Mouse (Mus musculus) heart, embryonic 15.5 days (tissue): ENCODE data around the gene Cdk5r1. TPM values are rescaled to one million over a fixed set of nuclear protein-coding genes. Genes with fewer than 3 reads are reported as not detected.

Experiments used
- ATAC-seq: fragments of 200-750 bp; cut with Nextera tagmentation; replicated peaks from 2 replicates; pipeline ENCODE4 v1.8.0; 2017; ENCODE audit warnings: low read depth, moderate TSS enrichment; ENCODE audit not compliant: insufficient number of reproducible peaks, insufficient read depth, low FRiP score
- H3K27ac ChIP-seq: fragments of 300-500 bp; sonication (generic); 2 replicates; pipeline ENCODE4 v1.5.1; 2015; ENCODE audit warnings: mild to moderate bottlenecking, inconsistent platforms
- H3K27me3 ChIP-seq: fragments of 300-500 bp; sonication (generic); 2 replicates; pipeline ENCODE4 v1.6.1; 2015; ENCODE audit warnings: inconsistent platforms
- H3K36me3 ChIP-seq: fragments of 300-500 bp; sonication (generic); 2 replicates; pipeline ENCODE4 v1.6.1; 2015; ENCODE audit warnings: mild to moderate bottlenecking, inconsistent platforms
- H3K4me1 ChIP-seq: fragments of 300-500 bp; sonication (generic); replicated peaks from 2 replicates; pipeline ENCODE4 v1.6.1; 2015; ENCODE audit warnings: inconsistent platforms
- H3K4me2 ChIP-seq: fragments of 300-500 bp; sonication (generic); 2 replicates; pipeline ENCODE4 v1.6.1; 2015; ENCODE audit warnings: inconsistent platforms, mild to moderate bottlenecking, moderate library complexity
- H3K4me3 ChIP-seq: fragments of 300-500 bp; sonication (generic); 2 replicates; pipeline ENCODE4 v1.5.1; 2015; ENCODE audit warnings: mild to moderate bottlenecking, inconsistent platforms
- H3K9ac ChIP-seq: fragments of 300-500 bp; sonication (generic); 2 replicates; pipeline ENCODE4 v1.6.1; 2015; ENCODE audit warnings: mild to moderate bottlenecking, inconsistent platforms
- H3K9me3 ChIP-seq: fragments of 300-500 bp; sonication (generic); replicated peaks from 2 replicates; pipeline ENCODE4 v1.6.1; 2016; ENCODE audit warnings: inconsistent platforms
- WGBS: fragments of 180-500 bp; shearing (Covaris S2); methylation state at CpG from one replicate; pipeline ENCODE4 v1.1.7; 2015; ENCODE audit warnings: mixed read lengths; 5-methylcytosine and 5-hydroxymethylcytosine counted together
- polyA plus RNA-seq: library from polyadenylated mRNA; unstranded; fragments of >200 nt; fragmentation: Nextera tagmentation; extraction: Ambion mirVana; gene quantifications from 2 replicates; pipeline ENCODE4 v1.2.1, GENCODE M21; 2015

Gene Cdk5r1
- polyA plus RNA-seq, 1 experiment from 2014 or later: 0.37 TPM

GRCm38 (mm10) chr11:80471836-80472605, 4.8 kb upstream of the Cdk5r1 start:
- peaks cover 46% of the 10 kb centered on the region for H3K36me3 ChIP-seq

GRCm38 (mm10) chr11:80474175-80474691, 2.6 kb upstream of the Cdk5r1 start:
- no peak overlapping the region for H3K4me3 ChIP-seq
- H3K9me3 ChIP-seq: no peaks in the 10 kb centered on the region
- ATAC-seq: no peak
- WGBS: 51% methylated on average over 2 of the region's 2 CpGs
- peaks cover 24% of the 10 kb centered on the region for H3K36me3 ChIP-seq
- H3K27me3 ChIP-seq: peaks cover 12% of the 10 kb centered on the region; the same call in 1 of the 2 replicates
- H3K9ac ChIP-seq: no peak overlapping the region
- no peak overlapping the region for H3K27ac ChIP-seq
- no peak overlapping the region for H3K4me2 ChIP-seq
- peaks cover 15% of the 10 kb centered on the region for H3K4me1 ChIP-seq

More at GRCm38 (mm10) chr11:80471836-80472605, 4.8 kb upstream of the Cdk5r1 start:
- Histone ChIP-seq H3K27ac (no peak overlapping the region), H3K9ac (no peak overlapping the region), H3K4me2 (no peak overlapping the region), H3K27me3 (no peaks in the 10 kb centered on the region), H3K9me3 (no peaks in the 10 kb centered on the region), H3K4me1 (peaks cover 4% of the 10 kb centered on the region), H3K4me3 (no peak overlapping the region)
- no peak for ATAC-seq
- WGBS: 81% methylated on average over 16 of the region's 16 CpGs

- H3K9ac ChIP-seq: no peak overlapping the region
- H3K4me2 ChIP-seq: no peak overlapping the region
- H3K27ac ChIP-seq: no peak overlapping the region
- WGBS: 91% methylated on average over 11 of the region's 11 CpGs
- no peak for ATAC-seq
- H3K9me3 ChIP-seq: no peaks in the 10 kb centered on the region
- H3K27me3 ChIP-seq: peaks cover 12% of the 10 kb centered on the region; the same call in 1 of the 2 replicates
- peaks cover 15% of the 10 kb centered on the region for H3K4me1 ChIP-seq
- H3K4me3 ChIP-seq: no peak overlapping the region
- H3K36me3 ChIP-seq: peaks cover 18% of the 10 kb centered on the region
These were observed 2.0 kb upstream of the Cdk5r1 start for GRCm38 (mm10) chr11:80474846-80475245.

- WGBS: 87% methylated on average over 9 of the region's 9 CpGs
These were observed 1.3 kb upstream of the Cdk5r1 start for GRCm38 (mm10) chr11:80475544-80475943.

GRCm38 (mm10) chr11:80477341-80478199, 747 bp downstream of the Cdk5r1 start:
- peak overlapping the region; percentile 55 for H3K27ac ChIP-seq
- WGBS: 16% methylated on average over 55 of the region's 55 CpGs

More at GRCm38 (mm10) chr11:80475544-80475943, 1.3 kb upstream of the Cdk5r1 start:
- no peak overlapping the region for H3K4me2 ChIP-seq
- no peak overlapping the region for H3K4me3 ChIP-seq
- peaks cover 12% of the 10 kb centered on the region; the same call in 1 of the 2 replicates for H3K27me3 ChIP-seq
- no peak overlapping the region for H3K9ac ChIP-seq
- no peak for ATAC-seq
- peaks cover 11% of the 10 kb centered on the region for H3K36me3 ChIP-seq
- H3K4me1 ChIP-seq: peaks cover 15% of the 10 kb centered on the region
- no peak overlapping the region for H3K27ac ChIP-seq
- H3K9me3 ChIP-seq: no peaks in the 10 kb centered on the region

GRCm38 (mm10) chr11:80478694-80479412, 2.0 kb downstream of the Cdk5r1 start:
- Histone ChIP-seq H3K9ac (no peak overlapping the region), H3K36me3 (0 out of 2 replicates have a peak, but pooled peaks cover 4% of the 10 kb centered on the region), H3K9me3 (no peaks in the 10 kb centered on the region), H3K27me3 (peaks cover 14% of the 10 kb centered on the region; the same call in 1 of the 2 replicates), H3K27ac (no peak overlapping the region), H3K4me3 (no peak overlapping the region), H3K4me2 (no peak overlapping the region), H3K4me1 (peaks cover 15% of the 10 kb centered on the region)
- WGBS: 86% methylated on average over 14 of the region's 14 CpGs
- ATAC-seq: no peak

More at GRCm38 (mm10) chr11:80477341-80478199, 747 bp downstream of the Cdk5r1 start:
- peak; percentile 20; the same call in 1 of the 2 replicates for ATAC-seq
- peak overlapping the region; percentile 66 for H3K9ac ChIP-seq
- H3K27me3 ChIP-seq: peaks cover 12% of the 10 kb centered on the region; the same call in 1 of the 2 replicates
- H3K9me3 ChIP-seq: no peaks in the 10 kb centered on the region
- peaks cover 9% of the 10 kb centered on the region; the same call in 1 of the 2 replicates for H3K36me3 ChIP-seq
- peaks cover 15% of the 10 kb centered on the region for H3K4me1 ChIP-seq
- H3K4me3 ChIP-seq: peak overlapping the region; percentile 70
- H3K4me2 ChIP-seq: peak overlapping the region; percentile 97

GRCm38 (mm10) chr11:80479425-80479824, 2.6 kb downstream of the Cdk5r1 start:
- H3K27me3 ChIP-seq: peaks cover 14% of the 10 kb centered on the region; the same call in 1 of the 2 replicates
- no peak overlapping the region for H3K27ac ChIP-seq
- H3K4me2 ChIP-seq: no peak overlapping the region
- H3K4me1 ChIP-seq: peaks cover 15% of the 10 kb centered on the region
- WGBS: 66% methylated on average over 5 of the region's 5 CpGs
- 0 out of 2 replicates have a peak, but pooled peaks cover under 1% of the 10 kb centered on the region for H3K36me3 ChIP-seq
- no peak for ATAC-seq
- no peak overlapping the region for H3K4me3 ChIP-seq
- H3K9ac ChIP-seq: no peak overlapping the region
- H3K9me3 ChIP-seq: no peaks in the 10 kb centered on the region

GRCm38 (mm10) chr11:80479906-80480866, 3.4 kb downstream of the Cdk5r1 start:
- WGBS: 83% methylated on average over 31 of the region's 31 CpGs
- no peak overlapping the region for H3K4me2 ChIP-seq
- no peak for ATAC-seq

GRCm38 (mm10) chr11:80481409-80482050, 4.7 kb downstream of the Cdk5r1 start:
- no peak overlapping the region for H3K9ac ChIP-seq
- H3K27ac ChIP-seq: no peak overlapping the region
- 83% methylated on average over 13 of the region's 13 CpGs for WGBS
- no peaks in the 10 kb centered on the region for H3K9me3 ChIP-seq
- peaks cover 25% of the 10 kb centered on the region for H3K4me1 ChIP-seq
- no peak overlapping the region for H3K4me2 ChIP-seq
- H3K27me3 ChIP-seq: peaks cover 14% of the 10 kb centered on the region; the same call in 1 of the 2 replicates
- ATAC-seq: no peak
- H3K36me3 ChIP-seq: no peaks in the 10 kb centered on the region
- H3K4me3 ChIP-seq: no peak overlapping the region

More at GRCm38 (mm10) chr11:80479906-80480866, 3.4 kb downstream of the Cdk5r1 start:
- H3K27ac ChIP-seq: no peak overlapping the region
- no peaks in the 10 kb centered on the region for H3K9me3 ChIP-seq
- H3K27me3 ChIP-seq: peaks cover 14% of the 10 kb centered on the region; the same call in 1 of the 2 replicates
- no peak overlapping the region for H3K4me3 ChIP-seq
- peaks cover 15% of the 10 kb centered on the region for H3K4me1 ChIP-seq
- no peaks in the 10 kb centered on the region for H3K36me3 ChIP-seq
- H3K9ac ChIP-seq: no peak overlapping the region
